Mouse (Mus musculus) WW6 (cell line): Measurements from ENCODE around the gene Camk2g.
"Not testable (repeated sequence)": the region's sequence is repeated elsewhere in the genome, so short reads cannot be mapped to it uniquely, and the experiment has no call there.

Source experiments
- DNase-seq: peaks from one replicate; pipeline ENCODE4 v3.0.0-alpha.2; 2013; ENCODE audit warnings: low read depth, low spot score

Camk2g gene

DNA sequence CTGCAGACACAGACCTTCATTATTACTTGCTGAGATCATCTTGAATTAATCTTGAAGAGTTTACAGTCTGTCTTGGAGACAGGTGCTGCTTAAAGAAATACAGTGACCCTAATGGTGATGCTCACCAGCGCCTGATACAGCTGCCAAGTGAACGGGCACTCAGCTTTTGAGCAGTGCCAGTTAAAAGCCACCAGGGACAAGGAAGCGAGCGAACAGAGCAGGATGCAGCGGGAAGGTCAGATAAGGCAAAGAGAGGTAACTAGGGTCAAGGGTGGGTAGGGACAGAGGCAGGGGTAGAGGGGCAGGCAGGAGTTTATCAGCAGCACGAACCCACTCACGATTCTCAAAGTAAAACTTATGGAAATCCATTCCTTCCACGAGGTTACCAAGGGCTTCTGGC is 55.4 kb downstream of the Camk2g start:
- no peak for DNase-seq

DNA sequence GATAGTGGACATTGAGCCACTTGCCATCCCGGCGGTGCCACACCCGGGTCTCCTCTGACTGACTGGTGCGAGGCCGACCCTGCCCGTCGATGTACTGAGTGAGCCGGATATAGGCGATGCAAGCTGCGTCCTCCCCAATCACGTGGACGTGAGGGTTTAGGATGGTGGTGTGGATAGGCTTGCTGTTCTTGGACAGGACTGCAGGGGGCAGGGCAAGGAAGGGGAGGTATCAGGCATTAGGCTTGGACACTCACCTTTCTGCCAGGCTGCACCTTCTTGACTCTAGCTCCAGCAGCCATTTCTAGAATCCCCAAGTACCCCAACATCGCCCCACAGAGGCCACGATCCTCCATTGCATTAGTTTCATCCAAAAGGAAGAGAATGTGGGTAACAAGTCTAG is 56.6 kb downstream of the Camk2g start:
- peak; percentile 81 for DNase-seq

DNA sequence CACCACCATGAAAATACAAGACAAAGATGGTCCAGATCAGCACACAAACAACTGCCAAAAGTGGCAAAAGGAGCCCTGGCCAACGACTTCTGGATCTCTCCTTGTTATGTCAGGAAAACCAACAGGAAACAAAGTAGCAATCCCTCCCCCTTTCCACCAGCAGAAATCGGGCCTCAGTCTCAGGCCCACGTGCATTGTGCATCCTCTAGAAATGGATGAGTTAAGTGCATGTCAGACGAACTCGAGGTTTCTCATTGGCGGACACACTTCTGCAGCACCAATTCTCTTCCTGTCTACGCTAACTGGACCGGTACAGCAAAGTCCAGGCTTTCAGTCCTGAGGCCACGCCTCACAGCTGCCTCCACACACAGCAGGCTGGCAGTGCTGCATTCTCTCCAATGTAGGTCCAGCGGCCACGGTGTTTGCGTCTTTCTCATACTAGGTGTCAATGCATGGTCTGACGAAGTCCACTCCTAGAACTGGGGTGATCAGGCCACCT is 57.9 kb downstream of the Camk2g start:
- no peak for DNase-seq

DNA sequence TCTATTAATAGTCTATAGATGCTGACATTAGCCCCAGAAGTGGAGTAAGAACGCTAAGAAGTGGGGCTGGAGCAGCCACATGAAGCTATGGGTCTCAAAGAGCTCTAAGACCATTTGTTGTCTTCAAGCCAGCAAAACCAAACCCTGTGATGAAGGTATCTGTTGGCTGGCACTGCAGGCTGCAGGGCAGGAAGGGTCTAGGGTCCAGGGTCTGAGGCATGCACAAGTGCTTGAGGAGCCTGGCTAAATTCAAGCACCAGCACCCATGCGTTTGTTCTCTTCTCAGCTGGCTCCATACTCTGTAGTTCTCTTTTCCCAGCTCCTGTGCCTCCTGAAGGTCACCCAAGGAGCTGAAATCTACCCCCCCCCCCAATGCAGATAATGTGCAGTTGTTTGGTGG is 58.8 kb downstream of the Camk2g start:
- DNase-seq = no peak

DNA sequence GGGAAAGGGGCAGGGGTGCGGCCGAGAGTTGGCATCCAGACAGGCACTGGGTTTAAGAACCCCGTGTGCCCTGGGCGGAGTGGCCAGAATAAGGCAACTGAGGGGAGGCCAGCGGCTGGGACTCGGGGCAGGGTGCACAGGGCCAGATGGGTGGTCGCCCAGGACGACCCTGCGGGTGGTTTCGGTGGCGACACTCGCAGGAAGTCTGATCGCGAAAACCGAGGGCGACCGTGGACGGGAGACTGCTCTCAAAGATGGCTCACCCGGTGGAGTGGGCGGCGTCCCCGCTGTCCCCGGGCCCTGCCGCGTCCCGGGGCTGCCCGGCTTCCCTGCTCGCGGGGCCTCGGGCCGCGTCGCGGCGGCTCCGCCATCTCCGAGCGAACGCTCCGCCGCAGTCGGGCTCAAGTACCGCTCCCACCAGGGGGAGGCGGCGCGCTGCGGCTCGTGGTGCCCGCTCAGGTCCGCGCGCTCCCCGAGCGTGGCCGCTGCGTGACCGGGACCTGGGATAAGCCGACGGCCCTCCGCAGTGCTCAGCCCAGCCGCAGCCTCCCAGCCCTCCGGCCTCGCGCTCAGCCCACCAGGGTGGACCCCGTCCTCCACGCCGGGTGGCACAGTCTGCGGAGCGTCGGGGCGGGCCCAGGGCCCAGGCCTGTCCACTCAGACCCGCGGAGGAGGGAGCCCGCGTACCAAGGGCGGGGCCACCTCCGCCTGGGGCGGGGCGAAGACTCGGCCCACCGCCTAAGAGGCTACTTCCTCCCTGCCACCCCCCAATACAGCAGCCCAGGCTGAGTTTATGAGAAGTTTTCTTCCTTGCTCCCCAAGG is 59.7 kb downstream of the Camk2g start, which contains the start of gene Ndst2:
Gene Ndst2, minus strand, starts transcription at position 611 of the 823 bp plus-strand sequence.
- DNase-seq = no peak

DNA sequence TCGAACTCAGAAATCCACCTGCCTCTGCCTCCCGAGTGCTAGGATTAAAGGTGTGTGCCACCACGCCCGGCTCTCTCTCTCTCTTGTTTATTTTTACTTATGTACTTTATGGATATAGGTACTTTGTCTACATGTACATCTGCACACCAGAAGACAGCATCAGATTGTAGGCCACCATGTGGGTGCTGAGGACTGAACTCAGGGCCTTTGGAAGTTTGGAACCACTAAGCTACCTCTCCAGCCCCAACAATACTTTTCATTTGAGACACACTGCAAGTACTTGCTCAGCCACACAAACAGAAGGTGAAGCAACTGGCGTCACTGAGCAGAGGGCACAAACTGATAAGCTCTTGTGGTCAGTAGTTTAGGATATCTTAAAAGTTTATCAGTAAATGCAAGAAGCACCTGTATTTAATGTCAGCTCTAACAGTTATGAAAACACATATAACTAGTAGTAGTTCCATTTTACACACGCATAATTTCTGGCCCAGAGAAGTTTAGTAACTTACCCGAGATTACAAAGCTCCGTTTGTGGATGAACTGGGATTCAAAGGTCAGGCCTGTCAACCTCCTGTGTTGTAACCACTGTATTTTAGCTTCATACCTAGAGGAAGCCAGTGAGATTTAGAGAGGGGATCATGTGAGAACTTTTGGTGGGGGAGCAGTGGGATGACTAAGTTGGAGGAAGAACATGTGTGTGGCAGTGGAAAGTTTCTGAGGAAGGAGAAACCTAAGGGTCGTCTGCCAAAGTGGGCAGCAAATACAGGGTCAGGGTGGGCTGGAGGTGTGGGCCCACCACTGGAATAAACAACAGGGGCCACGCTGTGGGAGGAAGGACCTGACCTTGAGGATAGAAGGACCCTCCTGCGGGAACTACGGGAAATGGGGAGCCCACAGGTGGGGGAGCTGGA is 60.6 kb downstream of the Camk2g start:
- DNase-seq = no peak

DNA sequence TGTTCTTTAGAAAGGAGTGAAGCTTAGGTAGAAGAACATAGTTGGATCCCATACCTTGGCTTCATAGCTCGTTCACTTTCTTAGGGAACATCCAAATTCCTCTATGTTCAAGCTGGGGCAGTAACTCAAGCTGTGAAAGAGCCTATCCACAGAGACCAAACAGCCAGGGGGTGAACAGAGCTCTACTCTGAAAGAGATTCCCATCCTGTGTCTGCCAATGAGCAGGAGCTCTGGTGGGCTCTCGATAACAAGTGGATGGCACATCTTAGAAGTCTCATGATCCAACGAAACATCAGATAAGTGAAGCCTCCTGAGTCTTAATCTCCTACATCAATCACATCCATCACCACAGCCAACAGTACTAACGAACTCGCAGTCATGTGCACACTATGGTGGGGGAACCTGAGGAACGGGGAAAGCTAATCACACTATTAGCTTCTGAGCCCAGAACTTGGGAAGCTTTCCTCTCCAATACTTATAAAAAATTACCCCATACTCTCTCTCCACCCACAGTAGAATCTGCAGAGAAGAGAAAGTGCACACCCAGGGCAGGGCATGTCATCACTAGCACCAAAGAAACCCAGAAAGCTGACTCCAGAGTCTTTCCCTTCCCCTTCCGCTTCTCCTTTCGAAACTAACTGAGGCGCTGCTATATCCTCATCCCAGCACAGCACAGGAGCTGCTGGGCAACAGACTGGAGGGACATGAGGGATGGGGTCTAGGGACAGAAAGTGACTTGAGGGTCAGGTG is 62.9 kb downstream of the Camk2g start:
- DNase-seq = no peak

DNA sequence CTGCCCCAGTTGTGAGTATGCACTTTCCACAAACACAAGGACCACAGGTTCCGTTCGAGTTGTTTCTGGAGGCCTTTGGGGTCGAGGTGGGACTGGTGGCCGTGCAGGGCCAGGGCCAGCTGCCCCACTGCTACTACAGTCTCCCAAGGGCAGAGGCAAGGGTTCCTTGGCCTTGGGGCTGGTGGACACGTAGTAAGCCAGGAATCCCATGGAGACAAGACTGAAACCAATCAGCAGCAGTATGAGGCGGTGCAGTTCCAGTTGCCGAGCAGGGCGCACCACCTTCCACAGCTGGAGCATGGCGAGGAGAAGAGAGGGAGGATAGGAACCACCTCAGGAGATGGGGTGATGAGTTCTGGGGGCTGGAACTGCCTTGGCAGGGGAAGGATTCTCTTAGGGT is 64.0 kb downstream of the Camk2g start:
- DNase-seq = no peak

DNA sequence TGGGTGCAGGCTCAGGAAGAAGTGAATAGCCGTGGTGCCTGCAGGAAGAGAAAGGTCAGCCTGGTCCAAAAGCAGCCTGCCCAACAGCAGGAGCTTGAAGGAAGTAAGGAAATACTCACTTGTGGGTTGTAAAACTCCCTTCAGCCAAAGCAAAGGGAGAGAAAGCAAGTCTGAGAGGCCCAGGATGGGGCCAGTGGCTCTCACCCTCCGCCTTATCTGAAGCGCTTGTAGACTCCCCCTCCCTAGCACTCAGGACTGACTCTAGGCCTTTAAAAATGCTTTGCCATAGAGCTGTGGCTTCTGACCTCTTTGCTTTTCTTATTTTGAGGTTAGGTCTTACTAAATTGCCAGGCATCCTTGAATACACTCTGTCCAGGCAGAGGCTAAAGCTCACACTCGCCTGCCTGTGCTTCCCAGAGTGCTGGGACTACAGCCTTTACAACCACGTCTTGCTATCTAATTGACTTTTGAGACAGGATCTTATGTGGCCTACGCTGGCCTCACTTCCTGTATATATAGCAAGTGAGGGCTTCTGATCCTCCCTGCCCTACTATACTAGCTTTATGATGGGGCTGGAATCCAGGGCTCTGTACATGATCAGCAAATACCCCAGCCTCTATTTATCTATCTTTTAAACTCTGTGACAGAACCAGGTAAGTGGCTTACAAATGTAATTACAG is 68.1 kb downstream of the Camk2g start:
- DNase-seq = no peak

DNA sequence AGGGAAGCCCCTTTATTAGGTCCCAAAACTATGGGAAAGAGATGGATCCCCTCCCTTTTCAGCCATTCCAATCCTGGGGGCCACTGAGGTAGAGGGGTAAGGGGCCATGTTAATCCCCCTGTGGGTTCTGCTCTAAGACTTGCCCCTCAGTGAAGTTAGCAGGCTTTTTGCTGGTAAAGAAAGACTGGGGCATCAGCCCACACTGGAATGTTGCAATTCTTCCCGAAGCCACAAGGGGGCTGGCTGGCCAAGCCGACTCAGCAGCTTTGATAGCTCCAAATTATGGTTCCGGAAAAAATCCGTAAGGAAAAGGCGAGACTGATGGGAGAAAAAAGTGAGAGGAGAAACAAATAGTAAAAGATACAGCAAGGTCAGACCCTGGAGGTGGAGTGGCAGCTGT is 69.8 kb downstream of the Camk2g start:
- DNase-seq = no peak

DNA sequence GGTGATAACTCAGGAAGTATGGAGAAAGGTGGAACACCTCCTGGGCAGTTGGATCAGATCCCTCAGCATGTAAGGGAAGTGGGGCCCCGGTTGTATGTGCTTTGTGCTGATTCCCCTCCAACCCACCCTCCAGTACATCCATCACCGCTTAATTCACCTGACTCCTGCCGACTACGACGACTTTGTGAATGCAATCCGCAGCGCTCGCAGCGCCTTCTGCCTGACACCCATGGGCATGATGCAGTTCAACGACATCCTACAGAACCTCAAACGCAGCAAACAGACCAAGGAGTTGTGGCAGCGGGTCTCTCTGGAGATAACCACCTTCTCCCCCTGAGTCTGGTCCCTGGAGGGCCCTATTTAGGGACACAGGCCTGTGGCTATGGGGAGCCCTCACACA is 70.9 kb downstream of the Camk2g start:
- no peak for DNase-seq

DNA sequence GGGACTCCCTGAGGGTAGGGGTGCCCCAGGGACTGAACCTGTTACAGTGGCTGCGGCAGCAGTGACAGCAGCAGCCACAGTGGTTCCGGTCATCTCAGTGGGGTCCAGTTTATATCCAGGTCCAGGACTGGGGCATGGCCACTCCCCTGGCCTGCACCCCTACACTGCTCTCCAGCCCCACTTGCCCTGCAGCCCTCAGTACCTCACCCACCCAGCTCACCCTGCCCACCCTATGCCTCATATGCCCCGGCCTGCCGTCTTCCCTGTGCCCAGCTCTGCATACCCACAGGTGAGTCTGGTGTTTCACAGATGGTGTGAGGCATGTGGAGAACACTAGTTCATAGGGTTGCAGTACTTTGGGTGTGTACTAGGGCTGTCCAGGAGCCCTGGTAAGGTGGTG is 72.5 kb downstream of the Camk2g start:
- no peak for DNase-seq

DNA sequence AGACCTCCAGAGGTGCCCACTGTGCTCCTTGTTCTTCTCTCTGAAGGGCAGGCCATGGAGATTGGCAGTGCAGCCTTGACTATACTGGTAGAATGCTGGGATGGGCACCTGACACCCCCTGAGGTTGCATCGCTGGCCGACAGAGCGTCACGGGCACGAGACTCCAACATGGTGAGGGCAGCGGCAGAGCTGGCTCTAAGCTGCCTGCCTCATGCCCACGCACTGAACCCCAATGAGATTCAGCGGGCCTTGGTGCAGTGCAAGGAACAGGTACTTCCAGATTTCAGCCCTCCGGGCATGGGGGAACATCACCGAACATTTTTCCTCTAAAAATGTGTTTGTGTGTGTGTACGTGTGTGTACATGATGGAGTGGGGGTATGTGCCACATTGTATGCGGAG is 74.1 kb downstream of the Camk2g start:
- no peak for DNase-seq

DNA sequence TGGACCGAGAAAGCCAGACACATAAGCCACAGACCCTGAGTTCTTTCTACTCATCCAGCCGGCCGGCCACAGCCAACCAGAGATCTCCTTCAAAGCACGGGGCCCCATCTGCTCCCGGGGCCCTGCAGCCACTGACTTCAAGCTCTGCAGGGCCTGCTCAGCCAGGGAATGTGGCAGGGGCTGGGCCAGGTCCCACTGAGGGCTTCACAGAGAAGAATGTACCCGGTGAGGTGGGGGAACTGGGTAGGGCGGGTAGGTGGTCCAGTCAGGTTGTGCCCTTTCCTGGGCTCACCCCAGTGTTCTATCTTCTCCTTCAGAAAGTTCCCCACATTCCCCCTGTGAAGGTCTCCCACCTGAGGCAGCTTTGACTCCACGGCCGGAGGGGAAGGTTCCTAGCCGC is 75.4 kb downstream of the Camk2g start:
- no peak for DNase-seq

DNA sequence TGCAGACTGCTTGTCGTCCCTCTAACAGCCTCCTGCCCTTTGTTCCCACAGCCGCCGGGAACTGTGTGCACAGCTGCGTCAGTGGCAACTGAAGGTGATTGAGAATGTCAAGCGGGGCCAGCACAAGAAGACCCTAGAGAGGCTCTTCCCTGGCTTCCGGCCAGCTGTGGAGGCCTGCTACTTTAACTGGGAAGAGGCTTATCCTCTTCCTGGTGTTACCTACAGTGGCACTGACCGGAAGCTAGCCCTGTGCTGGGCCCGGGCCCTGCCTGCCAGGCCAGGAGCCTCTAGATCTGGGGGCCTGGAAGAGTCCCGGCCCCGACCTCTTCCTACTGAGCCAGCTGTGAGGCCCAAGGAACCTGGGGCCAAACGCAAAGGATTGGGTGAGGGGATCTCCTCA is 80.1 kb downstream of the Camk2g start:
- no peak for DNase-seq

DNA sequence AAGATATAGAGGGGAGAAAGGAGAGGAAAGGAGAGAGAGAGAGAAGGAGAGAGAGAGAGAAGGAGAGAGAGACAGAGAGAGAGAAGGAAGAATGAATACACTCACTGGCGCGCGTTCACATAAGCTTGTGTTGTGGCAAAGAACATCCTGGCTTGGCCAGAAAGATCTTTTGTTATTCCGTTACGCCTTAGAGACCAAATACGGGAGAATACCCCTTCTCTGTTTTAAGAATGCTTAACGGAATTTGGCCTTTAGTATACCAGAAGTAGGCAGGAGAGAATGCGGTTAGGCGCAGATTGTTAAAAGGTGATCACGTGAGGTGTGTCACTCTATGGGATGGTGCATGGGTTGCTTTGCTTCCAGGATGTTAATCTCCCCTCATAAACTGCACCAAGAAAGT is 85.6 kb downstream of the Camk2g start:
- no peak for DNase-seq

DNA sequence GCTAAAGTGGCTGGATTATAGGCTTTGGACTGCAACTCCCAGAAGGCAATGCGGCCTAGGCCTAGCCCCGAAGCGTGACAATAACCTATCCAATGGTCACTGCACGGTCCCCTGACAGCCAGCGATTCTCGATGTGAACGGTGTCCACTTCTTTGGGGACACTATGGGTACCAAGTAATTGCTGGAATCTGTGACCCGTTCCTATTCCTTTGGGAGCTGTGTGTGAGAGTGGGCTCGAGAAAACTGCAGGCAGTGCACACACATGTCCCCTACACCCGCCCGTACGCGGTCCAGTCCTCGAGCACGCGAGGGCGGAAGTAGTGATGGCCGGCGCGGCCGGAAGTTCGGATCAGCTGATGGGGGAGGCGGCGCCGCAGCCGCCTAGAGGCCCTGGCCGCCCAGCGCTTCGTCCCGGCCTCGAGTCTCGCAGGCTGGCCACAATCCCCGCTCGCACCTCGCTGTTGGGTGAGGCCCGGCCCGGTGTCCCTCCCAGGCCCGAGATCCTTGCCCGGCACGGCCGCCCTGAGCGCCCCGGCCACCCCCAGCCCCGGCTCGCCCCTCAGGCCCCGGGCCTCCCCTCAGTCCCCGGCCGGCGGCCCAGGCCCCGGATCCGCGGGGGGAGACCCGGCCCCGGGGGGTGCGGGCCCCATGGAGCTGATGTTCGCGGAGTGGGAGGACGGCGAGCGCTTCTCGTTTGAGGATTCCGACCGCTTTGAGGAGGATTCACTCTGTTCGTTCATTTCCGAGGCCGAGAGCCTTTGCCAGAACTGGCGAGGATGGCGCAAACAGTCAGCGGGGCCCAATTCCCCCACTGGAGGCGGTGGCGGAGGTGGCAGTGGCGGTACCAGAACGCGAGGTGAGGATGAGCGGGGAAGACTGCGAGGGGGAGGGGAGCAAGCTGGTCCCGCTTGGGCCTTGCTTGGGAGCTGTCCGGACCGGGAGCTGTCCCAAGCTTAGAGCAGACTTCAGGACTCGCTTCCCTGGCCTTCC is 86.4 kb downstream of the Camk2g start, which contains the start of gene Zswim8:
Gene Zswim8, plus strand, starts transcription at position 352 of the 990 bp plus-strand sequence.
- DNase-seq = no peak

DNA sequence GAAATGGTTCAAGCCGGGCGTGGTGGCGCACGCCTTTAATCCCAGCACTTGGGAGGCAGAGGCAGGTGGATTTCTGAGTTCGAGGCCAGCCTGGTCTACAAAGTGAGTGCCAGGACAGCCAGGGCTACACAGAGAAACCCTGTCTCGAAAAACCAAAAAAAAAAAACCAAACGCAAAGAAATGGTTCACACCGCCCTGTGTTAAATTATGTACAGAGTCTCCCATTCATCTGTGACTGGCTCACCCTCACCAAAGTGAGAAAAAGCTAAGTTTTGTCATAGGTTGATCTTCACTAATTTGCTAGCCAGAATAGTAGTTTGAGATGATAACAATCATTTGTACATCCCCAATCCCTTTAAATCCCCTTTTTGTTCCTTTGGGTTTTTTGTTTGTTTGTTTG is 90.4 kb downstream of the Camk2g start:
- DNase-seq = not testable (repeated sequence)

DNA sequence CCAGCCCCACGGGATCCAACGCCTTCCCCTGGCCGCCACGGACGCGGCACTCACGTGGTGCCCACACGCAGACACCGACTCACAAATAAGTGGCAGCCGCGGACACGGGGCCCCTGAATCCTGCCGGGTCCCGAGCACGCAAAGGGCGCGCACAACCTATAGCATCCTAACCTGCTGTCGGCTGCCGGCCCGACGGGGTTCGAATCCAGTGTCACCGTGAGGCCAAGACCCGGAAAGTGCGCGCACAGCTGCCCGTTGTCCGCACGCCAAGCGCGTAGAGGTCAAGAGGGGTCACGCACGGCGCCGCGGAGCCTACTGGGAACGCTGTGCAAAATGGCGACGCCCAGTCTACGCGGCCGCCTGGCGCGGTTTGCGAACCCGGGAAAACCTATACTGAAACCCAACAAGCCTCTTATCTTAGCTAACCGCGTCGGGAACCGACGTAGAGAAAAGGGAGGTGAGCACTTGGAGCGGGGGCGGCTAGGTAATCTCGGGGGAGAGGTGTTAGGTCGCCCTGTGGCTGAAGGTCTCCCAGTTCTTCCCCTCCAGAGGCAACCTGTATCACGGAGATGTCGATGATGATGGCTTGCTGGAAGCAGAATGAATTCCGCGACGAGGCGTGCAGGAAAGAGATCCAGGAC is 91.0 kb downstream of the Camk2g start, which contains the start of gene Chchd1:
Gene Chchd1, plus strand, starts transcription at position 266 of the 641 bp plus-strand sequence.
- DNase-seq = peak; percentile 73
